Mouse (Mus musculus) NIH3T3 (cell line): Measurements from ENCODE around the gene Zp2.

Experiments used
- DNase-seq: peaks from one replicate; pipeline ENCODE4 v3.0.0-alpha.2; 2012; ENCODE audit warnings: low read depth

The Zp2 gene

GRCm38 (mm10) chr7:120142743-120143142 is 2.3 kb downstream of the Zp2 start:
- no peak for DNase-seq

GRCm38 (mm10) chr7:120128951-120129350 is 16.1 kb downstream of the Zp2 start:
- DNase-seq: peak; percentile 3

GRCm38 (mm10) chr7:120127686-120128059 is 17.4 kb downstream of the Zp2 start:
- DNase-seq: no peak

- DNase-seq: no peak
Observed at GRCm38 (mm10) chr7:120126976-120127685, 18.0 kb downstream of the Zp2 start.

GRCm38 (mm10) chr7:120124844-120125243 is 20.2 kb downstream of the Zp2 start:
- peak; percentile 73 for DNase-seq

- DNase-seq: peak; percentile 29
Observed at GRCm38 (mm10) chr7:120123776-120124175, 21.3 kb downstream of the Zp2 start.

- no peak for DNase-seq
Observed at GRCm38 (mm10) chr7:120117529-120117928, 27.6 kb downstream of the Zp2 start.

GRCm38 (mm10) chr7:120116976-120117375 is 28.1 kb downstream of the Zp2 start:
- no peak for DNase-seq

GRCm38 (mm10) chr7:120109676-120110075 is 35.4 kb downstream of the Zp2 start:
- no peak for DNase-seq

- DNase-seq: peak; percentile 40
Observed at GRCm38 (mm10) chr7:120106356-120106755, 38.7 kb downstream of the Zp2 start.

GRCm38 (mm10) chr7:120104975-120105374 is 40.1 kb downstream of the Zp2 start:
- peak; percentile 57 for DNase-seq

- DNase-seq: no peak
Observed at GRCm38 (mm10) chr7:120103019-120103567, 42.0 kb downstream of the Zp2 start.

GRCm38 (mm10) chr7:120102164-120102972 is 42.7 kb downstream of the Zp2 start, which contains the start of gene Tmem159:
TSS of gene Tmem159 (plus strand) at chr7:120102353.
- peak; percentile 90 for DNase-seq

GRCm38 (mm10) chr7:120098403-120098802 is 46.7 kb downstream of the Zp2 start:
- DNase-seq: peak; percentile 67

- DNase-seq: peak; percentile 73
Observed at GRCm38 (mm10) chr7:120097845-120098244, 47.2 kb downstream of the Zp2 start.

GRCm38 (mm10) chr7:120095180-120095579 is 49.9 kb downstream of the Zp2 start, which contains the start of gene Dnah3:
TSS of gene Dnah3 (minus strand) at chr7:120095280.
- DNase-seq: no peak

GRCm38 (mm10) chr7:120094216-120094615 is 50.9 kb downstream of the Zp2 start:
- DNase-seq: no peak

- no peak for DNase-seq
Observed at GRCm38 (mm10) chr7:120093033-120093432, 52.1 kb downstream of the Zp2 start.

- no peak for DNase-seq
Observed at GRCm38 (mm10) chr7:120080177-120080576, 64.9 kb downstream of the Zp2 start.
